Mouse (Mus musculus) liver, embryonic 16.5 days (tissue): ENCODE results near the gene Olfr370. TPM values are rescaled to one million over a fixed set of nuclear protein-coding genes. Genes with fewer than 3 reads are reported as not detected.
A peak's percentile ranks its signal among the peaks of the same experiment; 100 is the strongest.

ENCODE experiments used
- ATAC-seq: fragments of 200-750 bp; cut with Nextera tagmentation; 2 replicates; pipeline ENCODE4 v1.8.0; 2017; ENCODE audit warnings: low read depth, mild to moderate bottlenecking, moderate number of reproducible peaks, moderate library complexity
- H3K27ac ChIP-seq: fragments of 300-500 bp; sonication (generic); 2 replicates; pipeline ENCODE4 v1.5.1; 2014; ENCODE audit warnings: mild to moderate bottlenecking, low read length
- H3K27me3 ChIP-seq: fragments of 300-500 bp; sonication (generic); 2 replicates; pipeline ENCODE4 v1.6.1; 2014; ENCODE audit warnings: low read depth, low read length, mixed read lengths; ENCODE audit not compliant: control insufficient read depth, insufficient read depth
- H3K36me3 ChIP-seq: fragments of 300-500 bp; sonication (generic); 2 replicates; pipeline ENCODE4 v1.6.1; 2014; ENCODE audit warnings: mild to moderate bottlenecking; ENCODE audit not compliant: control insufficient read depth, insufficient read depth
- H3K4me1 ChIP-seq: fragments of 300-500 bp; sonication (generic); 2 replicates; pipeline ENCODE4 v1.6.1; 2014; ENCODE audit warnings: low read depth, low read length, mixed read lengths; ENCODE audit not compliant: control insufficient read depth
- H3K4me2 ChIP-seq: fragments of 300-500 bp; sonication (generic); 2 replicates; pipeline ENCODE4 v1.6.1; 2014; ENCODE audit warnings: low read depth, low read length, mixed read lengths
- H3K4me3 ChIP-seq: fragments of 300-500 bp; sonication (generic); 2 replicates; pipeline ENCODE4 v1.5.1; 2014; ENCODE audit warnings: low read depth, mild to moderate bottlenecking, low read length
- H3K9ac ChIP-seq: fragments of 300-500 bp; sonication (generic); 2 replicates; pipeline ENCODE4 v1.6.1; 2014; ENCODE audit warnings: low read depth, low read length
- H3K9me3 ChIP-seq: fragments of 300-500 bp; sonication (generic); replicated peaks from 2 replicates; pipeline ENCODE4 v1.6.1; 2016; ENCODE audit warnings: low read length; ENCODE audit not compliant: control insufficient read depth
- WGBS: fragments of 180-500 bp; shearing (Covaris S2); extraction: QIAGEN DNeasy Blood & Tissue Kit; methylation state at CpG from one replicate; pipeline ENCODE4 v1.1.7; 2014; ENCODE audit not compliant: insufficient replicate concordance; 5-methylcytosine and 5-hydroxymethylcytosine counted together
- polyA plus RNA-seq: library from polyadenylated mRNA; unstranded; fragments of >200 nt; fragmentation: Nextera tagmentation; extraction: Ambion mirVana; gene quantifications from 2 replicates; pipeline ENCODE4 v1.2.1, GENCODE M21; 2015

The Olfr370 gene
- polyA plus RNA-seq, 1 experiment from 2014 or later = not detected

- WGBS = 47% methylated on average over 5 of the region's 5 CpGs
- no peak overlapping the region for H3K4me2 ChIP-seq
- H3K9ac ChIP-seq = no peak overlapping the region
- peaks cover 24% of the 10 kb centered on the region for H3K4me1 ChIP-seq
- H3K9me3 ChIP-seq = no peaks in the 10 kb centered on the region
- no peaks in the 10 kb centered on the region for H3K27me3 ChIP-seq
- peaks cover 18% of the 10 kb centered on the region for H3K36me3 ChIP-seq
- peak overlapping the region; percentile 17; the same call in 1 of the 2 replicates for H3K4me3 ChIP-seq
- ATAC-seq = no peak
- no peak overlapping the region for H3K27ac ChIP-seq
Measured at GRCm38 (mm10) chr8:83572246-83572812, 36.7 kb downstream of the Olfr370 start.

- peaks cover 17% of the 10 kb centered on the region for H3K4me1 ChIP-seq
- H3K9ac ChIP-seq = no peak overlapping the region
- peak overlapping the region; percentile 51 for H3K27ac ChIP-seq
- H3K4me2 ChIP-seq = no peak overlapping the region
- H3K4me3 ChIP-seq = no peak overlapping the region
- no peaks in the 10 kb centered on the region for H3K9me3 ChIP-seq
- WGBS = 56% methylated on average over 18 of the region's 18 CpGs
- no peaks in the 10 kb centered on the region for H3K27me3 ChIP-seq
- H3K36me3 ChIP-seq = peaks cover 18% of the 10 kb centered on the region
- 0 out of 2 replicates have a peak, but pooled peaks have one; percentile 3 for ATAC-seq
Measured at GRCm38 (mm10) chr8:83573140-83573875, 37.7 kb downstream of the Olfr370 start.

GRCm38 (mm10) chr8:83574631-83575315 lies 39.2 kb downstream of the Olfr370 start:
- Histone ChIP-seq H3K4me2 (no peak overlapping the region), H3K9me3 (no peaks in the 10 kb centered on the region), H3K4me3 (no peak overlapping the region), H3K9ac (no peak overlapping the region), H3K27me3 (no peaks in the 10 kb centered on the region), H3K27ac (no peak overlapping the region), H3K4me1 (peaks cover 18% of the 10 kb centered on the region), H3K36me3 (peaks cover 18% of the 10 kb centered on the region)
- no peak for ATAC-seq
- 81% methylated on average over 15 of the region's 15 CpGs for WGBS

- H3K27me3 ChIP-seq = no peaks in the 10 kb centered on the region
- 73% methylated on average over 17 of the region's 17 CpGs for WGBS
- H3K4me3 ChIP-seq = no peak overlapping the region
- no peak overlapping the region for H3K9ac ChIP-seq
- peaks cover 18% of the 10 kb centered on the region for H3K4me1 ChIP-seq
- no peak overlapping the region for H3K4me2 ChIP-seq
- no peak for ATAC-seq
- peaks cover 17% of the 10 kb centered on the region for H3K36me3 ChIP-seq
- H3K9me3 ChIP-seq = no peaks in the 10 kb centered on the region
- H3K27ac ChIP-seq = no peak overlapping the region
Measured at GRCm38 (mm10) chr8:83575561-83576515, 40.3 kb downstream of the Olfr370 start.

- no peak for ATAC-seq
- no peaks in the 10 kb centered on the region for H3K27me3 ChIP-seq
- H3K4me3 ChIP-seq = no peak overlapping the region
- H3K4me1 ChIP-seq = peaks cover 18% of the 10 kb centered on the region
- peaks cover 13% of the 10 kb centered on the region for H3K36me3 ChIP-seq
- H3K4me2 ChIP-seq = no peak overlapping the region
- no peak overlapping the region for H3K9ac ChIP-seq
- H3K27ac ChIP-seq = no peak overlapping the region
- 71% methylated on average over 3 of the region's 4 CpGs for WGBS
- H3K9me3 ChIP-seq = no peaks in the 10 kb centered on the region
Measured at GRCm38 (mm10) chr8:83576516-83576895, 40.9 kb downstream of the Olfr370 start.

- Histone ChIP-seq H3K27me3 (no peaks in the 10 kb centered on the region), H3K9me3 (no peaks in the 10 kb centered on the region), H3K4me3 (no peak overlapping the region), H3K4me2 (no peak overlapping the region), H3K9ac (no peak overlapping the region), H3K27ac (no peak overlapping the region), H3K4me1 (peaks cover 18% of the 10 kb centered on the region), H3K36me3 (peaks cover 10% of the 10 kb centered on the region)
- 72% methylated on average over 4 of the region's 4 CpGs for WGBS
- ATAC-seq = no peak
Measured at GRCm38 (mm10) chr8:83576921-83577320, 41.3 kb downstream of the Olfr370 start.

- no peak overlapping the region for H3K27ac ChIP-seq
Measured at GRCm38 (mm10) chr8:83577384-83577791, 41.8 kb downstream of the Olfr370 start.

GRCm38 (mm10) chr8:83578131-83579055 lies 42.8 kb downstream of the Olfr370 start:
- WGBS = 77% methylated on average over 17 of the region's 17 CpGs
- H3K4me1 ChIP-seq = peaks cover 18% of the 10 kb centered on the region
- no peak for ATAC-seq

More at GRCm38 (mm10) chr8:83577384-83577791, 41.8 kb downstream of the Olfr370 start:
- H3K27me3 ChIP-seq = no peaks in the 10 kb centered on the region
- H3K36me3 ChIP-seq = peaks cover 5% of the 10 kb centered on the region
- no peak overlapping the region for H3K9ac ChIP-seq
- H3K4me1 ChIP-seq = peaks cover 18% of the 10 kb centered on the region
- H3K4me2 ChIP-seq = no peak overlapping the region
- WGBS = 79% methylated on average over 9 of the region's 9 CpGs
- H3K9me3 ChIP-seq = no peaks in the 10 kb centered on the region
- ATAC-seq = no peak
- no peak overlapping the region for H3K4me3 ChIP-seq

More at GRCm38 (mm10) chr8:83578131-83579055, 42.8 kb downstream of the Olfr370 start:
- H3K9me3 ChIP-seq = no peaks in the 10 kb centered on the region
- no peak overlapping the region for H3K4me2 ChIP-seq
- no peak overlapping the region for H3K27ac ChIP-seq
- H3K36me3 ChIP-seq = peaks cover 2% of the 10 kb centered on the region; the same call in 1 of the 2 replicates
- H3K4me3 ChIP-seq = no peak overlapping the region
- H3K9ac ChIP-seq = no peak overlapping the region
- no peaks in the 10 kb centered on the region for H3K27me3 ChIP-seq
